Mouse (Mus musculus): ENCODE measurements around the gene Reg3g. TPM values are rescaled to one million over a fixed set of nuclear protein-coding genes. Genes with fewer than 3 reads are reported as not detected.
"Not testable (repeated sequence)": the region's sequence is repeated elsewhere in the genome, so short reads cannot be mapped to it uniquely, and the experiment has no call there.

Reg3g gene
- polyA plus RNA-seq, 1 experiment from 2014 or later, result not detected

- ATAC-seq, result no peak
- Histone ChIP-seq H3K9me3 (replicated peaks) (no peaks in the 10 kb centered on the region), H3K36me3 (ENCODE audit: poor library complexity, severe bottlenecking) (no peaks in the 10 kb centered on the region), H3K27ac (no peak overlapping the region), H3K4me1 (no peaks in the 10 kb centered on the region), H3K9ac (no peak overlapping the region), H3K4me3 (no peak overlapping the region), H3K4me2 (no peak overlapping the region), H3K27me3 (no peaks in the 10 kb centered on the region)
- WGBS, result 76% methylated on average over 1 of the region's 1 CpGs
These were observed 21.5 kb downstream of the Reg3g start for GRCm38 (mm10) chr6:78447202-78447601.

GRCm38 (mm10) chr6:78425497-78425896 is 43.2 kb downstream of the Reg3g start:
- H3K4me2 ChIP-seq, result no peak overlapping the region
- 87% methylated on average over 3 of the region's 3 CpGs for WGBS
- H3K9ac ChIP-seq, result no peak overlapping the region
- no peak for ATAC-seq
- no peaks in the 10 kb centered on the region for H3K4me1 ChIP-seq
- H3K27me3 ChIP-seq, result no peaks in the 10 kb centered on the region
- H3K27ac ChIP-seq, result no peak overlapping the region
- H3K36me3 ChIP-seq (ENCODE audit: poor library complexity, severe bottlenecking), result no peaks in the 10 kb centered on the region
- no peaks in the 10 kb centered on the region for H3K9me3 ChIP-seq (replicated peaks)
- H3K4me3 ChIP-seq, result no peak overlapping the region

DNA sequence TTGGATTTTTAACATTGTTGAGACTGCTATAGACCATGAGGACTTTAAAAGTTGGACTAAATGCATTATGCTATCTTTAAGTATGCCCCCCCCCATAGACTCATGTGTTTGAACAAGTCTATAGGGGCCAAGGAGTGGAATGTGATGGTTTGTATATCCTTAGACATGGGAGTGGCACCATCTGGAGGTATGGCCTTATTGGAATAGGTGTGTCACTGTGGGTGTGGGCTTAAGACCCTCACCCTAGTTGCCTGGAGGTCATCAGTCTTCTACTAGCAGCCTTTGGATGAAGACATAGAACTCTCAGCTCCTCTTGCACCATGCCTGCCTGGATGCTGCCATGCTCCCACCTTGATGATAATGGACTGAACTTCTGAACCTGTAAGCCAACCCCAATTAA is 46.3 kb downstream of the Reg3g start, which contains the start of gene Reg1:
Gene Reg1 (plus strand): TSS at position 301 of the 400 bp plus-strand sequence.
- not testable (repeated sequence) for ATAC-seq; H3K27ac ChIP-seq; H3K4me3 ChIP-seq; H3K27me3 ChIP-seq; H3K36me3 ChIP-seq (ENCODE audit: poor library complexity, severe bottlenecking); H3K4me2 ChIP-seq; H3K9me3 ChIP-seq (replicated peaks); H3K4me1 ChIP-seq; H3K9ac ChIP-seq

Other genes starting within 250 kb of the Reg3g start
- gene Reg3b, start 98.2 kb downstream of the Reg3g start, polyA plus RNA-seq (2015; fragmentation: Nextera tagmentation; extraction: Ambion mirVana), result not detected in 2 replicates
- gene Reg3d, start 90.0 kb downstream of the Reg3g start, polyA plus RNA-seq (2015; fragmentation: Nextera tagmentation; extraction: Ambion mirVana), result not detected in 2 replicates
- gene Reg3a, start 88.2 kb downstream of the Reg3g start, polyA plus RNA-seq (2015; fragmentation: Nextera tagmentation; extraction: Ambion mirVana), result not detected in 2 replicates
- gene Reg2, start 73.2 kb downstream of the Reg3g start, polyA plus RNA-seq (2015; fragmentation: Nextera tagmentation; extraction: Ambion mirVana), result not detected in 2 replicates
- not detected in 2 replicates for gene Reg1, start 46.2 kb downstream of the Reg3g start, polyA plus RNA-seq (2015; fragmentation: Nextera tagmentation; extraction: Ambion mirVana)

Measured in forebrain, embryonic 13.5 days (tissue).